Mouse (Mus musculus): ENCODE results near the gene Mrpl4.
A peak's percentile ranks its signal among the peaks of the same experiment; 100 is the strongest.
"Not testable (repeated sequence)": the region's sequence is repeated elsewhere in the genome, so short reads cannot be mapped to it uniquely, and the experiment has no call there.

Mrpl4 gene

GRCm38 (mm10) chr9:21036666-21037065, 34.1 kb downstream of the Mrpl4 start:
- DNase-seq (ENCODE audit: low read depth, low spot score) = no peak

- no peak for DNase-seq (ENCODE audit: low read depth, low spot score)
Observed at GRCm38 (mm10) chr9:21037481-21037891, 34.9 kb downstream of the Mrpl4 start.

GRCm38 (mm10) chr9:21039779-21040178, 37.2 kb downstream of the Mrpl4 start:
- DNase-seq (ENCODE audit: low read depth, low spot score) = peak; percentile 32

GRCm38 (mm10) chr9:21041308-21041707, 38.8 kb downstream of the Mrpl4 start:
- no peak for DNase-seq (ENCODE audit: low read depth, low spot score)

GRCm38 (mm10) chr9:21043563-21043962, 41.0 kb downstream of the Mrpl4 start:
- no peak for DNase-seq (ENCODE audit: low read depth, low spot score)

GRCm38 (mm10) chr9:21044785-21045184, 42.2 kb downstream of the Mrpl4 start:
- not testable (repeated sequence) for DNase-seq (ENCODE audit: low read depth, low spot score)

GRCm38 (mm10) chr9:21045235-21045634, 42.7 kb downstream of the Mrpl4 start:
- no peak for DNase-seq (ENCODE audit: low read depth, low spot score)

GRCm38 (mm10) chr9:21051578-21051977, 49.0 kb downstream of the Mrpl4 start:
- DNase-seq (ENCODE audit: low read depth, low spot score) = no peak
